Mouse (Mus musculus): ENCODE results near the gene Elmo1. TPM values are rescaled to one million over a fixed set of nuclear protein-coding genes. Genes with fewer than 3 reads are reported as not detected.
A peak's percentile ranks its signal among the peaks of the same experiment; 100 is the strongest.

Elmo1 gene
- total RNA-seq (2014; rRNA removed; ENCODE audit: low replicate concordance) (11.9 and 17.9 TPM in 2 replicates), polyA plus RNA-seq (2015; fragmentation: Nextera tagmentation; extraction: Ambion mirVana) (6.5 TPM in 2 replicates)

- H3K27me3 ChIP-seq (ENCODE audit: control insufficient read depth, insufficient read depth, low read length) = peaks cover 7% of the 10 kb centered on the region
- H3K9me3 ChIP-seq (replicated peaks; ENCODE audit: control insufficient read depth, low read length) = no peaks in the 10 kb centered on the region
- peak within 1 kb of the TSS; percentile 94 for H3K4me2 ChIP-seq (ENCODE audit: low read depth, low read length)
- ATAC-seq (ENCODE audit: insufficient read depth, low read depth) (peak; percentile 62), DNase-seq (ENCODE audit: low spot score) (peak; percentile 77)
- H3K36me3 ChIP-seq (replicated peaks; ENCODE audit: control insufficient read depth, insufficient read depth, low read length) = no peaks in the 10 kb centered on the region
- under 1% methylated on average over 48 of the region's 49 CpGs for WGBS
- peak within 1 kb of the TSS; percentile 74 for H3K27ac ChIP-seq (ENCODE audit: low read depth)
- H3K4me1 ChIP-seq (ENCODE audit: control insufficient read depth, insufficient read depth) = no peaks in the 10 kb centered on the region; the same call in 1 of the 2 replicates
- H3K4me3 ChIP-seq (ENCODE audit: low read depth, low read length) = peak within 1 kb of the TSS; percentile 70
- TF ChIP-seq CTCF (IDR thresholded peaks at IDR 0.05; ENCODE audit: low read depth) (peak; percentile 48), EP300 (IDR thresholded peaks at IDR 0.05; ENCODE audit: low read depth) (no peak)
- peak within 1 kb of the TSS; percentile 68 for H3K9ac ChIP-seq (replicated peaks; ENCODE audit: low read depth, low read length)
These were observed at the start of gene Elmo1 for GRCm38 (mm10) chr13:20090133-20090710. TSS of gene Elmo1 (plus strand) at chr13:20090596.

- no peak overlapping the region for H3K27ac ChIP-seq (ENCODE audit: low read depth)
- ATAC-seq (ENCODE audit: insufficient read depth, low read depth) = peak; percentile 39; the same call in 1 of the 2 replicates
- H3K36me3 ChIP-seq (replicated peaks; ENCODE audit: control insufficient read depth, insufficient read depth, low read length) = no peaks in the 10 kb centered on the region
These were observed 49.1 kb upstream of the Elmo1 start for GRCm38 (mm10) chr13:20041169-20041830.

GRCm38 (mm10) chr13:20042856-20043255 lies 47.5 kb upstream of the Elmo1 start:
- ATAC-seq (ENCODE audit: insufficient read depth, low read depth) (no peak), DNase-seq (ENCODE audit: low spot score) (no peak)
- Histone ChIP-seq H3K36me3 (replicated peaks; ENCODE audit: control insufficient read depth, insufficient read depth, low read length) (no peaks in the 10 kb centered on the region), H3K9ac (replicated peaks; ENCODE audit: low read depth, low read length) (no peak overlapping the region), H3K4me1 (ENCODE audit: control insufficient read depth, insufficient read depth) (no peaks in the 10 kb centered on the region), H3K27ac (ENCODE audit: low read depth) (no peak overlapping the region), H3K4me3 (ENCODE audit: low read depth, low read length) (no peak overlapping the region), H3K4me2 (ENCODE audit: low read depth, low read length) (no peak overlapping the region), H3K27me3 (ENCODE audit: control insufficient read depth, insufficient read depth, low read length) (no peaks in the 10 kb centered on the region), H3K9me3 (replicated peaks; ENCODE audit: control insufficient read depth, low read length) (no peaks in the 10 kb centered on the region)
- 64% methylated on average over 2 of the region's 2 CpGs for WGBS
- TF ChIP-seq EP300 (IDR thresholded peaks at IDR 0.05; ENCODE audit: low read depth) (no peak), CTCF (IDR thresholded peaks at IDR 0.05; ENCODE audit: low read depth) (no peak)

More at GRCm38 (mm10) chr13:20041169-20041830, 49.1 kb upstream of the Elmo1 start:
- H3K4me1 ChIP-seq (ENCODE audit: control insufficient read depth, insufficient read depth) = no peaks in the 10 kb centered on the region
- H3K9me3 ChIP-seq (replicated peaks; ENCODE audit: control insufficient read depth, low read length) = no peaks in the 10 kb centered on the region
- H3K9ac ChIP-seq (replicated peaks; ENCODE audit: low read depth, low read length) = no peak overlapping the region
- DNase-seq (ENCODE audit: low spot score) = no peak
- TF ChIP-seq EP300 (IDR thresholded peaks at IDR 0.05; ENCODE audit: low read depth) (no peak), CTCF (IDR thresholded peaks at IDR 0.05; ENCODE audit: low read depth) (no peak)
- no peak overlapping the region for H3K4me3 ChIP-seq (ENCODE audit: low read depth, low read length)
- WGBS = 29% methylated on average over 2 of the region's 2 CpGs
- H3K4me2 ChIP-seq (ENCODE audit: low read depth, low read length) = no peak overlapping the region
- no peaks in the 10 kb centered on the region for H3K27me3 ChIP-seq (ENCODE audit: control insufficient read depth, insufficient read depth, low read length)

- TF ChIP-seq EP300 (IDR thresholded peaks at IDR 0.05; ENCODE audit: low read depth) (no peak), CTCF (IDR thresholded peaks at IDR 0.05; ENCODE audit: low read depth) (no peak)
- H3K27ac ChIP-seq (ENCODE audit: low read depth) = no peak overlapping the region
- H3K36me3 ChIP-seq (replicated peaks; ENCODE audit: control insufficient read depth, insufficient read depth, low read length) = no peaks in the 10 kb centered on the region
- no peak overlapping the region for H3K4me3 ChIP-seq (ENCODE audit: low read depth, low read length)
- H3K9me3 ChIP-seq (replicated peaks; ENCODE audit: control insufficient read depth, low read length) = no peaks in the 10 kb centered on the region
- H3K27me3 ChIP-seq (ENCODE audit: control insufficient read depth, insufficient read depth, low read length) = no peaks in the 10 kb centered on the region
- DNase-seq (ENCODE audit: low spot score) (no peak), ATAC-seq (ENCODE audit: insufficient read depth, low read depth) (no peak)
- 81% methylated on average over 2 of the region's 2 CpGs for WGBS
- no peaks in the 10 kb centered on the region for H3K4me1 ChIP-seq (ENCODE audit: control insufficient read depth, insufficient read depth)
- no peak overlapping the region for H3K9ac ChIP-seq (replicated peaks; ENCODE audit: low read depth, low read length)
- H3K4me2 ChIP-seq (ENCODE audit: low read depth, low read length) = no peak overlapping the region
These were observed 45.0 kb upstream of the Elmo1 start for GRCm38 (mm10) chr13:20045350-20045749.

GRCm38 (mm10) chr13:20045836-20046235 lies 44.6 kb upstream of the Elmo1 start:
- 53% methylated on average over 5 of the region's 5 CpGs for WGBS
- Histone ChIP-seq H3K27ac (ENCODE audit: low read depth) (no peak overlapping the region), H3K4me1 (ENCODE audit: control insufficient read depth, insufficient read depth) (no peaks in the 10 kb centered on the region), H3K9me3 (replicated peaks; ENCODE audit: control insufficient read depth, low read length) (no peaks in the 10 kb centered on the region), H3K9ac (replicated peaks; ENCODE audit: low read depth, low read length) (no peak overlapping the region), H3K4me2 (ENCODE audit: low read depth, low read length) (no peak overlapping the region), H3K4me3 (ENCODE audit: low read depth, low read length) (no peak overlapping the region), H3K27me3 (ENCODE audit: control insufficient read depth, insufficient read depth, low read length) (no peaks in the 10 kb centered on the region), H3K36me3 (replicated peaks; ENCODE audit: control insufficient read depth, insufficient read depth, low read length) (no peaks in the 10 kb centered on the region)
- TF ChIP-seq CTCF (IDR thresholded peaks at IDR 0.05; ENCODE audit: low read depth) (no peak), EP300 (IDR thresholded peaks at IDR 0.05; ENCODE audit: low read depth) (no peak)
- ATAC-seq (ENCODE audit: insufficient read depth, low read depth) (no peak), DNase-seq (ENCODE audit: low spot score) (no peak)
